10 mouse cellular contexts compared by ENCODE assay signal in genomic region chr5:125368568-125368967, GRCm38 (mm10). TPM values are rescaled to one million over a fixed set of nuclear protein-coding genes. Genes with fewer than 3 reads are reported as not detected.
DNase-seq lines count a peak whose midpoint lies in the region; ATAC-seq and TF ChIP-seq lines count a peak whose summit lies in the region.
"Had no signal": no experiment of that assay in that cellular context is flagged by ENCODE, and none has a peak within 500 bp of the region (broad histone marks: within the 10 kb centered on the region; RNA-seq: fewer than 3 reads in every experiment).

No protein-coding gene starts in this region.

- H3K27me3 ChIP-seq in testis, adult 2 months (ENCODE audit: control insufficient read depth, insufficient read depth, low read length): no peaks in the 10 kb centered on the region
- no peaks in the 10 kb centered on the region for H3K27me3 ChIP-seq in cerebellum, adult 2 months (ENCODE audit: control insufficient read depth, insufficient read depth, low read length)
- no peaks in the 10 kb centered on the region for H3K27me3 ChIP-seq in intestine, postnatal 0 days (replicated peaks; ENCODE audit: control insufficient read depth, insufficient read depth, low read length)
- no peaks in the 10 kb centered on the region for H3K27me3 ChIP-seq in midbrain, embryonic 14.5 days (ENCODE audit: control insufficient read depth, insufficient read depth, low read length)
- no peaks in the 10 kb centered on the region for H3K27me3 ChIP-seq in stomach, embryonic 15.5 days (replicated peaks)
- H3K27me3 ChIP-seq: embryonic facial prominence, embryonic 12.5 days; midbrain, embryonic 12.5 days had no signal

- 0% methylated on average over 4 of the region's 4 CpGs for WGBS in cerebellum, adult 2 months
- 2% methylated on average over 4 of the region's 4 CpGs for WGBS in intestine, postnatal 0 days
- WGBS in midbrain, embryonic 14.5 days: under 1% methylated on average over 4 of the region's 4 CpGs
- WGBS in stomach, embryonic 15.5 days: 1% methylated on average over 4 of the region's 4 CpGs

- H3K4me1 ChIP-seq in testis, adult 2 months (ENCODE audit: control insufficient read depth, insufficient read depth, low read length): no peaks in the 10 kb centered on the region
- H3K4me1 ChIP-seq in cerebellum, adult 2 months (ENCODE audit: control insufficient read depth, insufficient read depth, low read length): no peaks in the 10 kb centered on the region
- H3K4me1 ChIP-seq in intestine, postnatal 0 days (replicated peaks; ENCODE audit: control insufficient read depth, insufficient read depth, low read length): no peaks in the 10 kb centered on the region
- H3K4me1 ChIP-seq in midbrain, embryonic 14.5 days (ENCODE audit: control insufficient read depth, insufficient read depth, low read length): no peaks in the 10 kb centered on the region
- no peaks in the 10 kb centered on the region for H3K4me1 ChIP-seq in stomach, embryonic 15.5 days
- H3K4me1 ChIP-seq: embryonic facial prominence, embryonic 12.5 days; midbrain, embryonic 12.5 days had no signal

- no peaks in the 10 kb centered on the region for H3K9me3 ChIP-seq in intestine, postnatal 0 days (ENCODE audit: control insufficient read depth)
- no peaks in the 10 kb centered on the region for H3K9me3 ChIP-seq in midbrain, embryonic 14.5 days (ENCODE audit: control insufficient read depth, low read length)
- H3K9me3 ChIP-seq in stomach, embryonic 15.5 days: no peaks in the 10 kb centered on the region
- H3K9me3 ChIP-seq: embryonic facial prominence, embryonic 12.5 days; midbrain, embryonic 12.5 days had no signal

- intact Hi-C loops in left cerebral cortex, postnatal 4 days (cut with DNase I): loop anchor here (5.0 kb wide), 1 partner anchor 96 kb away; no protein-coding TSS in a partner anchor

- ATAC-seq in frontal cortex, adult (ENCODE audit: low TSS enrichment): peak; percentile 55; the same call in 1 of the 2 replicates
- 0 out of 2 replicates have a peak, but pooled peaks have one; percentile 15 for ATAC-seq in intestine, postnatal 0 days
- ATAC-seq in midbrain, embryonic 14.5 days (ENCODE audit: low FRiP score, low TSS enrichment): no peak
- 0 out of 2 replicates have a peak, but pooled peaks have one; percentile 6 for ATAC-seq in stomach, embryonic 15.5 days (ENCODE audit: insufficient read depth, low FRiP score, low read depth)

- no peak for DNase-seq in testis, postnatal 14 days (ENCODE audit: low spot score)
- peak; percentile 66 to 68 for DNase-seq in cerebellum, adult 2 months
- DNase-seq in left cerebral cortex, postnatal 4 days: peak; percentile 49
- peak; percentile 88 for DNase-seq in midbrain, embryonic 14.5 days

- H3K27ac ChIP-seq in testis, adult 2 months (ENCODE audit: control insufficient read depth, insufficient read depth, low read depth, low read length): no peak overlapping the region
- H3K27ac ChIP-seq in cerebellum, adult 2 months (ENCODE audit: insufficient read depth, low read length): no peak overlapping the region
- H3K27ac ChIP-seq in intestine, postnatal 0 days (ENCODE audit: low read depth, low read length): no peak overlapping the region
- no peak overlapping the region for H3K27ac ChIP-seq in midbrain, embryonic 14.5 days (replicated peaks; ENCODE audit: low read depth, low read length)
- H3K27ac ChIP-seq in stomach, embryonic 15.5 days: no peak overlapping the region
- H3K27ac ChIP-seq: embryonic facial prominence, embryonic 12.5 days; midbrain, embryonic 12.5 days had no signal

- peak; percentile 19; the same call in 1 of the 2 replicates for TF ChIP-seq CTCF in testis, adult 2 months (IDR thresholded peaks at IDR 0.05; ENCODE audit: control insufficient read depth, insufficient read depth, insufficient replicate concordance, low read depth, low read length)
- TF ChIP-seq CTCF in cerebellum, adult 2 months (IDR thresholded peaks at IDR 0.05; ENCODE audit: borderline replicate concordance, insufficient read depth, low read depth, low read length): peak; percentile 68
- TF ChIP-seq CTCF in intestine, postnatal 0 days (IDR thresholded peaks at IDR 0.05; ENCODE audit: low read depth): peak; percentile 89

- H3K4me3 ChIP-seq in testis, adult 2 months (ENCODE audit: control insufficient read depth, low read depth, low read length): peak overlapping the region; percentile 67
- H3K4me3 ChIP-seq in cerebellum, adult 2 months (replicated peaks; ENCODE audit: insufficient read depth, low read depth, low read length): no peak overlapping the region
- H3K4me3 ChIP-seq in intestine, postnatal 0 days (ENCODE audit: low read depth, low read length): no peak overlapping the region
- H3K4me3 ChIP-seq in midbrain, embryonic 14.5 days (replicated peaks; ENCODE audit: low read depth, low read length): no peak overlapping the region
- H3K4me3 ChIP-seq in stomach, embryonic 15.5 days (replicated peaks): no peak overlapping the region
- H3K4me3 ChIP-seq: embryonic facial prominence, embryonic 12.5 days; midbrain, embryonic 12.5 days had no signal

- H3K9ac ChIP-seq in intestine, postnatal 0 days (ENCODE audit: low read depth, low read length): no peak overlapping the region
- H3K9ac ChIP-seq in midbrain, embryonic 14.5 days (replicated peaks; ENCODE audit: low read length): no peak overlapping the region
- H3K9ac ChIP-seq in stomach, embryonic 15.5 days: no peak overlapping the region
- H3K9ac ChIP-seq: embryonic facial prominence, embryonic 12.5 days; midbrain, embryonic 12.5 days had no signal

- no peak overlapping the region for H3K4me2 ChIP-seq in intestine, postnatal 0 days (replicated peaks; ENCODE audit: low read depth)
- H3K4me2 ChIP-seq in midbrain, embryonic 14.5 days (ENCODE audit: low read length): no peak overlapping the region
- no peak overlapping the region for H3K4me2 ChIP-seq in stomach, embryonic 15.5 days
- H3K4me2 ChIP-seq: embryonic facial prominence, embryonic 12.5 days; midbrain, embryonic 12.5 days had no signal

- TF ChIP-seq POLR2A in testis, adult 2 months (IDR thresholded peaks at IDR 0.05; ENCODE audit: control insufficient read depth, low read depth, low read length): no peak
- TF ChIP-seq POLR2A in cerebellum, adult 2 months (IDR thresholded peaks at IDR 0.05; ENCODE audit: borderline replicate concordance, insufficient read depth, low read length): no peak

- H3K36me3 ChIP-seq in testis, adult 2 months (ENCODE audit: control insufficient read depth, insufficient read depth, low read length): 0 out of 2 replicates have a peak, but pooled peaks cover 1% of the 10 kb centered on the region
- H3K36me3 ChIP-seq in intestine, postnatal 0 days (ENCODE audit: control insufficient read depth, insufficient read depth): no peaks in the 10 kb centered on the region
- no peaks in the 10 kb centered on the region for H3K36me3 ChIP-seq in midbrain, embryonic 14.5 days (ENCODE audit: control insufficient read depth, insufficient read depth, low read length)
- no peaks in the 10 kb centered on the region for H3K36me3 ChIP-seq in stomach, embryonic 15.5 days
- H3K36me3 ChIP-seq: embryonic facial prominence, embryonic 12.5 days; midbrain, embryonic 12.5 days had no signal

RNA-seq across cellular contexts. Expression of gene Gm10382, which starts 20.6 kb away (rescaled TPM):
- polyA plus RNA-seq in testis, adult 2 months (2012; rRNA removed): 84.2 and 109 TPM in 2 replicates
- polyA plus RNA-seq in cerebellum, adult 2 months (2012; rRNA removed): 0.28 and 0.41 TPM in 2 replicates
- polyA plus RNA-seq in intestine, postnatal 0 days (2015; fragmentation: Nextera tagmentation; extraction: Ambion mirVana): 0.16 and 0.24 TPM in 2 replicates
- total RNA-seq in left cerebral cortex, postnatal 4 days (2021): under 1 TPM; 0.48 to 0.52 TPM
- polyA plus RNA-seq in midbrain, embryonic 14.5 days (2014; fragmentation: Nextera tagmentation; extraction: Ambion mirVana): 0.42 and 0.58 TPM in 2 replicates
- 0.21 and 0.67 TPM in 2 replicates for polyA plus RNA-seq in stomach, embryonic 15.5 days (2015; fragmentation: Nextera tagmentation; extraction: Ambion mirVana)

RNA-seq across cellular contexts. Expression of gene Ubc, which starts 21.4 kb away (rescaled TPM):
- polyA plus RNA-seq in testis, adult 2 months (2012; rRNA removed): 1,188 and 1,319 TPM in 2 replicates
- polyA plus RNA-seq in cerebellum, adult 2 months (2012; rRNA removed): 1,009 and 1,093 TPM in 2 replicates
- polyA plus RNA-seq in intestine, postnatal 0 days (2015; fragmentation: Nextera tagmentation; extraction: Ambion mirVana): 345 and 371 TPM in 2 replicates
- 100 to 1,000 TPM; 849 to 918 TPM for total RNA-seq in left cerebral cortex, postnatal 4 days (2021)
- 1,251 and 1,332 TPM in 2 replicates for polyA plus RNA-seq in midbrain, embryonic 14.5 days (2014; fragmentation: Nextera tagmentation; extraction: Ambion mirVana)
- polyA plus RNA-seq in stomach, embryonic 15.5 days (2015; fragmentation: Nextera tagmentation; extraction: Ambion mirVana): 893 and 1,069 TPM in 2 replicates

RNA-seq across cellular contexts. Expression of gene Scarb1, which starts 27.7 kb away (rescaled TPM):
- 172 and 188 TPM in 2 replicates for polyA plus RNA-seq in testis, adult 2 months (2012; rRNA removed)
- 16.8 and 19.9 TPM in 2 replicates for polyA plus RNA-seq in cerebellum, adult 2 months (2012; rRNA removed)
- polyA plus RNA-seq in intestine, postnatal 0 days (2015; fragmentation: Nextera tagmentation; extraction: Ambion mirVana): 26.5 TPM in 2 replicates
- total RNA-seq in left cerebral cortex, postnatal 4 days (2021): 10 to 100 TPM; 56.2 to 56.7 TPM
- 22.8 and 26.8 TPM in 2 replicates for polyA plus RNA-seq in midbrain, embryonic 14.5 days (2014; fragmentation: Nextera tagmentation; extraction: Ambion mirVana)
- 61.9 and 67.9 TPM in 2 replicates for polyA plus RNA-seq in stomach, embryonic 15.5 days (2015; fragmentation: Nextera tagmentation; extraction: Ambion mirVana)

Comparison
In these comparisons a context has a peak if more than half of its experiments do, and no peak if none do; other contexts are left out.
1. CTCF ChIP-seq: peak in every context shown above with its lines; median percentile 89 in intestine, postnatal 0 days; 68 in cerebellum, adult 2 months; 19 in testis, adult 2 months.
2. RNA of gene Gm10382, which starts 20.6 kb away (polyA plus RNA-seq): 84.2 to 109 TPM in testis, adult 2 months; 0.21 to 0.67 TPM in stomach, embryonic 15.5 days, 0.42 to 0.58 TPM in midbrain, embryonic 14.5 days, 0.28 to 0.41 TPM in cerebellum, adult 2 months and 0.16 to 0.24 TPM in intestine, postnatal 0 days; every median in the first group is over 10 times any median in the second.